Mouse (Mus musculus): ENCODE results near the gene Psmd6.

- TF ChIP-seq POLR2A (IDR thresholded peaks at IDR 0.05; ENCODE audit: borderline replicate concordance, insufficient read depth, low read length): no peak
- no peak for TF ChIP-seq CTCF (IDR thresholded peaks at IDR 0.05; ENCODE audit: borderline replicate concordance, insufficient read depth, low read depth, low read length)
These were observed 32.6 kb downstream of the Psmd6 start for GRCm38 (mm10) chr14:14088016-14088791.

Data from cerebellum, adult 2 months (tissue).